Mouse (Mus musculus): ENCODE results near the gene Srxn1.

GRCm38 (mm10) chr2:152069434-152069786 lies 35.9 kb upstream of the Srxn1 start:
- TF ChIP-seq CTCF (IDR thresholded peaks at IDR 0.05; ENCODE audit: extremely low read depth, insufficient read depth, insufficient read length, insufficient replicate concordance) (no peak), POLR2A (IDR thresholded peaks at IDR 0.05; ENCODE audit: low read depth, low read length) (no peak)

Data from spleen, adult 2 months (tissue).